Mouse (Mus musculus) regulatory T cell (primary cell): ENCODE results near the gene Kcnh1.

Source experiments
- in situ Hi-C: fragments of 300-600 bp; cut with MboI, MseI; formaldehyde crosslinking; loops from one replicate; pipeline ENCODE4 v1.15.1; 2025; ENCODE audit warnings: high pct_unique_total_duplicates

Kcnh1 gene

GRCm38 (mm10) chr1:192190508-192191321 is at the start of gene Kcnh1:
Gene Kcnh1 (plus strand): TSS chr1:192190774.
- in situ Hi-C loops, result loop anchor here (5.0 kb wide), 1 partner anchor 407 kb away; no protein-coding TSS in a partner anchor

DNA sequence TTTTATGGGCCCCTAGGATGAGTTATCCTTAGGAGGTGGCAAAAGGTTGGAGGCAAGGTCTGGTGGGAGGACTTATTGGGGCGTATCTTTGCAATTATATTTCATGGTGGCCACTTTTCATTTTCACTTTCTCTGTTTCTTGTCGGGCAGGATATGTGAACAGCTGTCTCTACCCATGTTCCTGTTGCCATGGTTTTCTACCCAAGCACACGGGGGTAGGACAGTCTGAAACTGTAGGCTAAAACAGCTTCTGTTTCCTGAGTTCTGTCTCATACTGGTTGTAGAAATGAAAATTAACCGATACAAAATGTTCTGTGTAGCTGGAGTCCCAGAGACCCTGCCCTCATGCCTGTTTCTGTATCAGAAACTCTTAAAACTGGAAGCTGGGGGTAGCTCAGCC is 39.4 kb upstream of the Kcnh1 start:
- in situ Hi-C loops, result no loop called here

GRCm38 (mm10) chr1:192171477-192171876 is 19.1 kb upstream of the Kcnh1 start:
- in situ Hi-C loops, result no loop called here

DNA sequence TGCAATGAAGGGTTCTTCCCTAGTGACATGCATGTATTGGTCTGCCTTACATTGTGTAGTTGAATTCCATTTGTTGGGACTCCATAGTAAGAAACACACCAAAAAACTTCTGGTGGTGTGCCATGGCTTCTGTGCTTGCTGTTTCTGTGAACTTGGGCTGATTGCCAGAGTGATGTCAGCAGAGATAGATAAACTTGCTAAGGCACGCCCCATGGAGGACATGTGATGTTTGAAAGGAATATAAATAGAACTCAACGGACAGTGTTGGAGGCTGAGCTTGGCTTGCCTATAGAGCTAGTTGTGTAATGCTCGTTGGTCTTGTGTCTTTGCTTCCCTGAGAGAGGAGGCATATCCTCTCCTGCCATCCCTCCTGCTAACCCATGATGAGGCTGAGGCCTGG is 10.7 kb upstream of the Kcnh1 start:
- in situ Hi-C loops, result no loop called here

GRCm38 (mm10) chr1:192181696-192182257 is 8.8 kb upstream of the Kcnh1 start:
- in situ Hi-C loops, result no loop called here

- in situ Hi-C loops, result no loop called here
Observed at GRCm38 (mm10) chr1:192189056-192189455, 1.5 kb upstream of the Kcnh1 start.

DNA sequence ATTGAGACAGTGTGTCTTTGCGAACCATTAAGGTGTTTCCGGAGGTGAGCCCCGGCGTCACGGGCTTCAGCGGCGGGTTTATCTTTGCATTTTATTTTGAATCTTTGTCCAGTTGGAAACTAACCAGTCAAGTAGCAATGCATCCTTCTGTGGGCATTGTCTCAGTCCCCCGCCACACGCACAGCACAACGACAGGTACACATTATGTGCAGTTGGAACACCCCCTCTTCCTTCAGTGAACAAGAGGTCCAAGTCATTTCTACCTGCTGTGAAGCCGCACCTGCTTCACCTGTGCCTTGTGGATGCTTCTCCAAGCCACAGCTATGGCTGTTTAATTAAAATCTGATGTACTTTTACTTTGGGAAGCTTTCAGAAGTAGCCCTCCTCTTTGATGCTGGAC is 803 bp upstream of the Kcnh1 start:
- in situ Hi-C loops, result loop anchor here (5.0 kb wide), 1 partner anchor 408 kb away; no protein-coding TSS in a partner anchor

GRCm38 (mm10) chr1:192191322-192191639 is 707 bp downstream of the Kcnh1 start:
- in situ Hi-C loops, result loop anchor here (5.0 kb wide), 1 partner anchor 406 kb away; no protein-coding TSS in a partner anchor

GRCm38 (mm10) chr1:192191859-192192258 is 1.3 kb downstream of the Kcnh1 start:
- in situ Hi-C loops, result loop anchor here (5.0 kb wide), 1 partner anchor 405 kb away; no protein-coding TSS in a partner anchor

GRCm38 (mm10) chr1:192192710-192193109 is 2.1 kb downstream of the Kcnh1 start:
- in situ Hi-C loops, result loop anchor here (5.0 kb wide), 1 partner anchor 405 kb away; no protein-coding TSS in a partner anchor

- in situ Hi-C loops, result loop anchor here (5.0 kb wide), 1 partner anchor 404 kb away; no protein-coding TSS in a partner anchor
Observed at GRCm38 (mm10) chr1:192193656-192194055, 3.1 kb downstream of the Kcnh1 start.

DNA sequence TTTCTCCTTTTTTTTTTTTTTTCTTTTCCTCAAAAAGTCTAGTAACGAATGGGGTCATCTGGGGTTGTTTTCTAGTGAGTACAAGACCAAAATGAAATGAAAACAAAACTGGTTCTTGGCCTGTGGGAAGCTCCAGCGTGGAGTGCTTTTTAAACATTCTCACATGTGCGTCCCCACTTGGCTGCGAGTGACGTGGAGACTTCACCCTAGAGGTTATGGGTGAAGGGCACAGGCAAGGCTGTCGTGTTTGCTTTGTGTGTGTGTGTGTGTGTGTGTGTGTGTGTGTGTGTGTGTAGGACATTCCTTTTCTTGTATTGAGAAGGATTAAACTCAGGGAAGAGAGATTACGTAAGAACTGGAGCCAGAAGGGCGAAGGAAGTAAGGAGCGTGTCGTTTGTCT is 6.9 kb downstream of the Kcnh1 start:
- in situ Hi-C loops, result no loop called here

- in situ Hi-C loops, result loop anchor here (5.0 kb wide), 1 partner anchor 504 kb away; no protein-coding TSS in a partner anchor
Observed at GRCm38 (mm10) chr1:192202936-192203335, 12.4 kb downstream of the Kcnh1 start.

DNA sequence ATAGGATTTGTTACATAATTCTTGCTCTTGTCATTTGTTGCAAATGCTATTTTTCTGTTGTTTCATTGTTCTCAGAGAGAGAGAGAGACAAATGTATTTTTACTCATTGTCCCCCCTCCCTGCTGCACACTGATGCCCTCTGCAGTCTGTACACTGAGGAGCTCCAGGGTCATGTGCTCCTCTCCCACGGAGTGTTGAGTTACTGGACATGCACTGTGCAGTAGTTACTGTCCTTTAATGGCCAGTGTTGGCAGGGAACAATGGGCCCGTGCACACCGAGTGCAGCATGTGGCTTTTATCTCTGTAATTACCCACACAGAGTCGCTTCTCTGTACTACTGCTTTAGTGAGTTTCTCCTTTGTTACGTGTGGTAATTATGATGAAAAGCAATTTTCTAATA is 17.4 kb downstream of the Kcnh1 start:
- in situ Hi-C loops, result no loop called here

- in situ Hi-C loops, result no loop called here
Observed at GRCm38 (mm10) chr1:192212448-192212847, 21.9 kb downstream of the Kcnh1 start.

GRCm38 (mm10) chr1:192214666-192215065 is 24.1 kb downstream of the Kcnh1 start:
- in situ Hi-C loops, result no loop called here

DNA sequence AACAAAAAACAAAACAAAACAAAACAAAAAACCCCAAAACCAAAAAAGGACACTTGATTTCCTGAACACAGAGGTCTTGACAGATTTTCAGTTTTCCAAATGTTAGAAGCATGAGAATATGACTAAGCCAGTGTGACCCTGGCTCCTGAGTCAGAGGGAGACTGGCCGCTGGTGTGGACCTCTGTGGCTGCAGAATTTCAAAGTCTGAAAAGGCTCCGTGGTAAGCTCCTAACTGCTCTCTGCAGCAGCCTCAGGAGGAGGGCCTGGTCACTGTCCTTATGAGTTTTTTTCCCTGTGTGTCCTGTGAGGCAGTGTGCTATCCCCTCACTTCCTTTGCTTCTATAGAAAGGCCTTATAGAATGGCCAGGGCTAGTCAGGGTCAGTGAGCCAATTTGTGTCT is 29.6 kb downstream of the Kcnh1 start:
- in situ Hi-C loops, result no loop called here

DNA sequence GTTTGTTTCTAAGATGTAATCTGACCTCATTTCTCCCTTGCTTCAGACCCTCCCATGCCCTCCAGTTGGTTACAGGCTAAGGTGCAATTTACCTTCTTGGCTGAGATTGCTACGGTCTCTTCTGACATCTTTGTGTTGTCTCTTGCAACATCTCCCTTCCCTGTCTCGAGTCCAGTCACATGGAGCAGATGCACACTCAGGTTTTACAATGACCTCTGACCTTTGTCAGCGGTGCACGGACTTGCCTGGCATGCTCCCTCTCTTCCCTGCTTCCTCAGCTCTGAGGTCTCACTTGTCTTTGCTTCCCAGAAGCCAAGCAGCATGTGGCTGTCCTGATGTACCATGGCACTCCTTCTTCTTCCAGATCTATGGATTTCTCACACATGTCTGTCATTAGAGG is 33.6 kb downstream of the Kcnh1 start:
- in situ Hi-C loops, result no loop called here

GRCm38 (mm10) chr1:192232696-192233095 is 42.1 kb downstream of the Kcnh1 start:
- in situ Hi-C loops, result no loop called here

- in situ Hi-C loops, result no loop called here
Observed at GRCm38 (mm10) chr1:192246836-192247235, 56.3 kb downstream of the Kcnh1 start.

DNA sequence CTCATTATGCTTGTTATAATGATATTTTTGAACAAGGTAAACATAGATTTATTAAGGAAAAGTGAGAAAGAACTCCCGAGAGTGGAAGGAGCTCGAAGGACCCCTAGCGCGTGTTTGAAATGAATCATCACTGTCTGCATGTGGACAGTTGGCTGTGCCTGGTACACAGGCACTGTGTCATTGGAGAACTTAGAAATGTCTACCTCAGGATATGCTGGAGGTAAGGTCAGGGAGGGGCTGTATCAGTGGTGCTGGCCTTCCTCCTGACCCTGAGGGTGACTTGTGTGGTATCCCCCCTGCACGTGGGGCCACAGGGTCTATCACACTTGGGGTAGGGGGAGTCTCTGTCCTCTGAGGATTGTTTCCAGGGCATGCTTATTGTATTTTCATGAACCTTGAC is 68.6 kb downstream of the Kcnh1 start:
- in situ Hi-C loops, result no loop called here

GRCm38 (mm10) chr1:192259616-192260015 is 69.0 kb downstream of the Kcnh1 start:
- in situ Hi-C loops, result no loop called here

- in situ Hi-C loops, result no loop called here
Observed at GRCm38 (mm10) chr1:192265704-192266103, 75.1 kb downstream of the Kcnh1 start.
